Mouse (Mus musculus): ENCODE results near the gene Atp2b2. TPM values are rescaled to one million over a fixed set of nuclear protein-coding genes. Genes with fewer than 3 reads are reported as not detected.

Gene Atp2b2
- polyA plus RNA-seq, 1 experiment from 2014 or later, result 0.25 TPM

GRCm38 (mm10) chr6:113884806-113885205 lies 157.6 kb downstream of the Atp2b2 start:
- Histone ChIP-seq H3K27ac (no peak overlapping the region), H3K4me2 (no peak overlapping the region), H3K9me3 (no peaks in the 10 kb centered on the region), H3K27me3 (peaks cover 22% of the 10 kb centered on the region), H3K4me3 (no peak overlapping the region), H3K4me1 (no peaks in the 10 kb centered on the region), H3K9ac (no peak overlapping the region), H3K36me3 (no peaks in the 10 kb centered on the region)
- ATAC-seq (ENCODE audit: insufficient number of reproducible peaks, insufficient read depth, low FRiP score, low TSS enrichment, low read depth), result no peak
- 68% methylated on average over 4 of the region's 4 CpGs for WGBS

DNA sequence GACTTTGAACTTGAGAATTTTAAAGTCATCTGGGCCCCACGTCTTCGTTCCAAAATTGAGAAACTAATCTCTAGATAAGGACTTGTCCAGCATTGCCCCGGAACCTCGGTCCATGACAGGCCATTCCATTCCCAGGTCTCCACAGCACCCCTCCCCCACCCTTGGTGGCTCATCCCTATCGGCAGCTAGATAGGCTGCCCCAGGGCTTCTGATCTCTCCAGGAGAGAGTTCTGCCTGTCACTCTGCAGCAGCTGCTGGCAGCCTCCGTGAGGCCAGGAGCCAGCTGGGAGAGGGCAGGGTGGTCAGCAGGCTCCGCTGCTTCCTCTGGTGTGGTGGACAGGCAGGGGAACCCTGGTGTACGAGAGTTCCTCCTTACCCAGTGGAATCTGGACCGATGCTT lies 159.2 kb downstream of the Atp2b2 start:
- Histone ChIP-seq H3K27me3 (peaks cover 7% of the 10 kb centered on the region), H3K4me2 (no peak overlapping the region), H3K9ac (no peak overlapping the region), H3K4me3 (no peak overlapping the region), H3K36me3 (no peaks in the 10 kb centered on the region), H3K4me1 (no peaks in the 10 kb centered on the region), H3K9me3 (no peaks in the 10 kb centered on the region), H3K27ac (no peak overlapping the region)
- ATAC-seq (ENCODE audit: insufficient number of reproducible peaks, insufficient read depth, low FRiP score, low TSS enrichment, low read depth), result no peak
- 46% methylated on average over 9 of the region's 9 CpGs for WGBS

DNA sequence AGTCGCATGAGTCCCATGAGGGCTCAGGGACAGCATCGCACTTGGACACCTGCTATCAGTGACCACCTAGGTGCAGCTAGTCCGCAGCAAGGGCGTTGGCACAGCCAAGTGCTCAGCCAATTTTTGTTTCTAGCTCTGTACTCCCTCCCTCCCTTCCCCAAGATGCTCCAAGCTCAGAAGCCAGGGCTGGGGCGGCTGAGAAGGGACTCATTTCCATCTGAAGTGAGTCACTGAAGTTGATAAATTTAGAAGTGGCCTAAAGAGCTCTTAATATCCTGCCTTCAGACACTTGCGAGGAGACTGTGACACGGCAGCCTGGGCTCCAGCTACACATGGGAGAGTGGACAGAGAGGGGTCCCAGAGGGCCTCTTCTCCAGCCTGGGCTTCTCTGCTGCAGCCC lies 160.0 kb downstream of the Atp2b2 start:
- Histone ChIP-seq H3K27me3 (peaks cover under 1% of the 10 kb centered on the region; the same call in 1 of the 2 replicates), H3K4me2 (no peak overlapping the region)
- 69% methylated on average over 7 of the region's 7 CpGs for WGBS

DNA sequence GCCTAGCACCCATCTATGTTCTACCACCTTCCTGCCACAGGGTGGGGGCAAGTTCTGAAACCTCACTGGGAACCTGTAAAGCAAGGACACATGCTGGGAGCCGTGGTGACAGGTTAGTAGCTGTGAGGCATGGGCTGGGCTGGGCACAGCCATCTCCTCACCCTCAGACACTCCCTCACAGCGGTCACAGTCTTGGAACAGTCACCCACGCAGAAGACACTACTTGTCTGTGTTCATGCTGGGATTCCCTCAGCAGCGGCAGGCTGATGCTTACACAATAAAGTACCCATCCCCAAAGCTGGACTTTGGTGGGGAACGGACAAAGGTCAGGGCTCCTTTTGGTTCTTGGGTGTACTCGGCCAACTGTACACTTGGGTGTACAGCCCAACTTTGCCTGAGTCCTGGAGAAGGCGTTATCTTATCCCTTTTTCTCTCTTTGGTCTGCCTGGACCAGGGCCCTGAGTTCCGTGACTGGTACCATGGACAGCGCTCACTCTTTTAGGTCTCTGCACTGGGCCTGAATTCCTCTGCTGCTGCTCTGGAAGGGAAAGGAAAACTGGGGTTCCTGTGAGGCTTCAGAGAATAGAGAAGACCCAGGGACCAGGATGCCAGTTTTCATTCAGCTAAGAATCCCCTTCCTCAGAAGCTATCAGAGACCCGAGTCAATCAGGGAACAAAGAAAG lies 160.7 kb downstream of the Atp2b2 start:
- WGBS, result 51% methylated on average over 10 of the region's 10 CpGs
- no peak overlapping the region for H3K4me3 ChIP-seq
- H3K4me2 ChIP-seq, result no peak overlapping the region
- H3K4me1 ChIP-seq, result no peaks in the 10 kb centered on the region
- no peak overlapping the region for H3K9ac ChIP-seq
- no peaks in the 10 kb centered on the region; the same call in 1 of the 2 replicates for H3K27me3 ChIP-seq
- H3K27ac ChIP-seq, result no peak overlapping the region
- ATAC-seq (ENCODE audit: insufficient number of reproducible peaks, insufficient read depth, low FRiP score, low TSS enrichment, low read depth), result no peak
- H3K9me3 ChIP-seq, result no peaks in the 10 kb centered on the region
- no peaks in the 10 kb centered on the region for H3K36me3 ChIP-seq

More for the DNA sequence above, 160.0 kb downstream of the Atp2b2 start:
- Histone ChIP-seq H3K36me3 (no peaks in the 10 kb centered on the region), H3K4me1 (no peaks in the 10 kb centered on the region), H3K9me3 (no peaks in the 10 kb centered on the region), H3K4me3 (no peak overlapping the region), H3K9ac (no peak overlapping the region), H3K27ac (no peak overlapping the region)
- ATAC-seq (ENCODE audit: insufficient number of reproducible peaks, insufficient read depth, low FRiP score, low TSS enrichment, low read depth), result no peak

DNA sequence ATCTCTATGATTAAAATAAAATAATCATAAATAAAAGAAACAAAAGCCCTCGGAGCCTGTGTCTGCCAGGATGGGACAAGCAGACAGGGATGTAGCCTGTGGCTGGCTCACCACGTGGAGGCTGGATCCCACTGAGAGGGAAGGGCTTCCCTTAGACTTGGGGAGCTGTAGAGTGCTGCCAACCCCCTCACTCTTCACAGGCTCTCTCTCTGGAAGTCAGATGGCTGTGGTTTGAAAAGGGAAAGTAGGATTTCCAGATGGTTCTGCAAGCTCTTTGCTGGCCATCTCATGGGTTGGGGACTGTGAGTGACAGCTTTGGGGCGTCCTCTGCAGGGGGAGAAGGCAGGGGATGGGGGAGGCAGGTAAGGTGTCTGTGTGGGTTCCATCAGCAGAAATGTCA lies 163.0 kb downstream of the Atp2b2 start:
- no peak overlapping the region for H3K27ac ChIP-seq
- H3K4me1 ChIP-seq, result no peaks in the 10 kb centered on the region
- no peak overlapping the region for H3K4me2 ChIP-seq
- no peak for ATAC-seq (ENCODE audit: insufficient number of reproducible peaks, insufficient read depth, low FRiP score, low TSS enrichment, low read depth)
- no peak overlapping the region for H3K9ac ChIP-seq
- H3K36me3 ChIP-seq, result no peaks in the 10 kb centered on the region
- H3K9me3 ChIP-seq, result no peaks in the 10 kb centered on the region
- no peak overlapping the region for H3K4me3 ChIP-seq
- 52% methylated on average over 3 of the region's 3 CpGs for WGBS
- H3K27me3 ChIP-seq, result no peaks in the 10 kb centered on the region; the same call in 1 of the 2 replicates

DNA sequence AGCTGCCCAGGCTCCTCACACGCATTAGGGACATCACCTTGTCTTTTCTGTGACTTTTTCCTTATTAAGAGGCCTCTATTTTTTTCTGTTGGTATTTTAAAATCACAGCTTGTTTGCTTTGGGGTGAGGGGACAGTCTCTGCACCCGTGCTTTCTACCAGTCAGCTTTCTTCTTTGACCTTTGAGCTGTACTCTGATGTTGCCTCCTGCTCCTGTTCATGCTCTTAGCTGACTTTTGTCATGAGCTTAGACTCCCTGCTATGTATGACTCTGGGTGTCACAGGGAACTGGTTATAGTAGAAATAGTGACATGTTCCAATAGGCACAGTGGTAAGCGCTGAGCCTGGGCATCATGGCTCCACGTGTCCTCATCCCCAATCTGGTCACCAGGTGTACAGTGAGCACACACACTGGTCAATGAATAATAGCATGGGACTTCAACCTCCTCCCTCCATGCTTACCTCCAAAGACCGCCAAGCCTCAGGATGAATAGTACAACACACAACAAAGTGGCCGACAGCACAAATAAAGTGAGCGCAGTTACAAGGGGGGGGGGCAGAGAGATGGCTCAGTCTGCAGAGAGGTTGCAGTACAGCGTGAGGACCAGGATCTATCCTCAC lies 163.8 kb downstream of the Atp2b2 start:
- Histone ChIP-seq H3K9me3 (no peaks in the 10 kb centered on the region), H3K27ac (no peak overlapping the region), H3K4me1 (no peaks in the 10 kb centered on the region), H3K4me2 (no peak overlapping the region), H3K27me3 (no peaks in the 10 kb centered on the region; the same call in 1 of the 2 replicates), H3K9ac (no peak overlapping the region), H3K36me3 (no peaks in the 10 kb centered on the region), H3K4me3 (no peak overlapping the region)
- ATAC-seq (ENCODE audit: insufficient number of reproducible peaks, insufficient read depth, low FRiP score, low TSS enrichment, low read depth), result no peak
- 80% methylated on average over 8 of the region's 8 CpGs for WGBS

DNA sequence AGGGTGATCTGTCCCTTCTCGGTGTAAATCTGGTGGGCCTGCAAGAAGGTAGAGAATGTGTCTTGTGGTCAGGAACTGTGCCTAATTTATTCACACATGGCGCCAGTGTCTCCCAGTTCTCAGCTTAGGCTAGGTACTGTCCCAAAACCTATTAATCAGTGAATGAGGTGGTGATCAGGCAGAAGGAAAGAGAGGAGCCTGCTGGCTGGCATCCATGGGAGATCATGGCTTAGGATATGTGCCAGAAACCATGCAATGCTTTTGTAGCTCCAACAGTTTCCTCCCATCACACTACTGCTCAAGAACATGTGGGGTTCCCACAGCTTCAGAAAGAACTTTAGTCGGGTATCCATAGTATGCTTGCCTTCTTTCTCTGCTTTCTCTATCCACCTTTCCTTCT lies 165.8 kb downstream of the Atp2b2 start:
- 78% methylated on average over 3 of the region's 3 CpGs for WGBS
- H3K9me3 ChIP-seq, result no peaks in the 10 kb centered on the region
- no peaks in the 10 kb centered on the region for H3K27me3 ChIP-seq
- H3K9ac ChIP-seq, result no peak overlapping the region
- no peak overlapping the region for H3K4me3 ChIP-seq
- H3K4me2 ChIP-seq, result no peak overlapping the region
- no peaks in the 10 kb centered on the region for H3K36me3 ChIP-seq
- ATAC-seq (ENCODE audit: insufficient number of reproducible peaks, insufficient read depth, low FRiP score, low TSS enrichment, low read depth), result no peak
- H3K4me1 ChIP-seq, result no peaks in the 10 kb centered on the region
- H3K27ac ChIP-seq, result no peak overlapping the region

DNA sequence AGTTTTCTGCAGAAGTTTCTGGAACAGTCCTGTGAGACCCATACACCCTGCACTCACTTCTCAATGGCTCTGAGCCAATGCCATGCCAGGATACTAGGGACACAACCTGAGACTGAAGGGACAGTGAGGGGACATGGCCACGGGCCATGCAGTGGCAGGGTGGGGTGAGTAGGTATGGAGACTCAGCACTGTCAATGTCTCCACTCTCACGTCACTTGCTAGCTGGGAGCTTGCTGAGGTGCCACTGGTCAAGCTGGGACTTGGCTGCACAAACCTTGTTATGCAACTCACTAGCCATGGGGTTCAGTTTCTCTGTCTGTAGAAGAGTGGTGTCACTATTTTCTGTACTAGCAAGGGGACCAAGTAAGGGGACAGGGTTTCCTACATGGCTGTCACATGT lies 167.2 kb downstream of the Atp2b2 start:
- ATAC-seq (ENCODE audit: insufficient number of reproducible peaks, insufficient read depth, low FRiP score, low TSS enrichment, low read depth), result no peak
- no peak overlapping the region for H3K9ac ChIP-seq

GRCm38 (mm10) chr6:113872654-113873053 lies 169.8 kb downstream of the Atp2b2 start:
- Histone ChIP-seq H3K4me2 (no peak overlapping the region), H3K9ac (no peak overlapping the region), H3K9me3 (no peaks in the 10 kb centered on the region), H3K4me1 (no peaks in the 10 kb centered on the region), H3K36me3 (no peaks in the 10 kb centered on the region), H3K27me3 (no peaks in the 10 kb centered on the region), H3K4me3 (no peak overlapping the region), H3K27ac (no peak overlapping the region)
- no peak for ATAC-seq (ENCODE audit: insufficient number of reproducible peaks, insufficient read depth, low FRiP score, low TSS enrichment, low read depth)
- 57% methylated on average over 7 of the region's 7 CpGs for WGBS

More for the DNA sequence above, 167.2 kb downstream of the Atp2b2 start:
- WGBS, result 74% methylated on average over 2 of the region's 2 CpGs
- Histone ChIP-seq H3K27me3 (no peaks in the 10 kb centered on the region), H3K4me1 (no peaks in the 10 kb centered on the region), H3K4me2 (no peak overlapping the region), H3K4me3 (no peak overlapping the region), H3K9me3 (no peaks in the 10 kb centered on the region), H3K27ac (no peak overlapping the region), H3K36me3 (no peaks in the 10 kb centered on the region)

DNA sequence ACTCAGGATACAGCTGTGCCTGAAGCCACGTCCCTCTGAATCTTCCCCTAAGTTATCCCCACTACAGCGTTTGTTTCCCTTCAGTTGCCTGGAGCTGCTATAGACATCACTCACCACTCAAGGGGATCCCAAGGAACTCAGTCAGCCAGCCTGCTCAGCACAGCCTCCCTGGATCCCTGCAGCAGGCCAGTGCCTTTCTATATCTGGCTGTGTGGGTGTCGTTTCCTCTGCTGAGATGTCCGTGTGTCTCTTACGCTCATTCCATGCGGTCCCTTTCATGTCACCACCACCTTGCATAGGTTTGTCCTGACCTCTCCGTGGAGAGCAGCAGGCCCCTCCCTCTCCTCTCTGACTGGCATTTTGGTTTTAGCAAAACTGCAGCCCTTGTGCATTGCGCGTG lies 171.6 kb downstream of the Atp2b2 start:
- no peak overlapping the region for H3K9ac ChIP-seq
- no peak overlapping the region for H3K27ac ChIP-seq
- no peaks in the 10 kb centered on the region for H3K27me3 ChIP-seq
- ATAC-seq (ENCODE audit: insufficient number of reproducible peaks, insufficient read depth, low FRiP score, low TSS enrichment, low read depth), result no peak
- no peak overlapping the region for H3K4me2 ChIP-seq
- H3K36me3 ChIP-seq, result no peaks in the 10 kb centered on the region
- no peak overlapping the region for H3K4me3 ChIP-seq
- 77% methylated on average over 9 of the region's 9 CpGs for WGBS
- no peaks in the 10 kb centered on the region for H3K4me1 ChIP-seq
- no peaks in the 10 kb centered on the region for H3K9me3 ChIP-seq

DNA sequence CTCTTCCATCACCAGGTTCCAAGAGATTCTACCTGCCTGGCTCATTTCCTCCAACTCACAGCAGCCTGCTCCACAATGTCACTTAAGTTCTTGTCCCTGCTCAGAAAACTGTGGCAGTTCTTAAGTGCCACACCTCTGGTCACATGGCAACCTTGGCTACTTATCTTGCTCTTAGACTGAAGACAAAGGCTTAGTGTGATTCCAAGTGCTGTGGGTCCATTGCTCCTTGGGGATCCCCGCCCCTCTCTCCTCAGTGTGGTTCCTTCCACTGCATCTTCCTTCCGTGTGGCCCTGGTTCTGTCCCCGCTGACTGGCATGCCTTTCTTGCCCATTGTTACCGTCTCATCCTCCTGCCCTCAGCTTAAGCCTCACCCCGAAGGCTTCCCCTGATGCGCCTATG lies 173.9 kb downstream of the Atp2b2 start:
- H3K4me2 ChIP-seq, result no peak overlapping the region
- ATAC-seq (ENCODE audit: insufficient number of reproducible peaks, insufficient read depth, low FRiP score, low TSS enrichment, low read depth), result no peak
- no peaks in the 10 kb centered on the region for H3K9me3 ChIP-seq
- H3K27ac ChIP-seq, result no peak overlapping the region
- H3K4me1 ChIP-seq, result no peaks in the 10 kb centered on the region
- no peak overlapping the region for H3K4me3 ChIP-seq
- H3K36me3 ChIP-seq, result no peaks in the 10 kb centered on the region
- no peaks in the 10 kb centered on the region for H3K27me3 ChIP-seq
- WGBS, result 76% methylated on average over 6 of the region's 6 CpGs
- no peak overlapping the region for H3K9ac ChIP-seq

DNA sequence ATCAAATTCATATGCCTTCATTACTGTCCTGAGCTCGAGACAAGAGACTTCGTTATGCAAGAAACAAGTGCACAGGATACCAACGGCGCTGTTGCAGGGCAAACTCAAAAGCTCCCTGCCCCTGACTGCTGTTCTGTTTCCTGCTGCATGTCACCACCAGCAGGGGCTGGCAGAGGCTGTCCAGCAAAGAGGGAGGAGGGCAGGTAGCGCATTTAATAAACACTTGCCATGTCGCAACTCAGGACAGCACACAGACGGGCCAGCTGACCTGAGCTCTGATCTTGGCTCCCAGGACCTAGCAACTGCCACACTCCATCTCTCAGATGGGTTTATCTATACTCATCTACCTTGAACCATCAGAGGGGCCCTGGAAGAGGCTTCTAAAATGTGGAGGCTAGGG lies 176.7 kb downstream of the Atp2b2 start:
- Histone ChIP-seq H3K9me3 (no peaks in the 10 kb centered on the region), H3K4me2 (no peak overlapping the region), H3K4me3 (no peak overlapping the region), H3K9ac (no peak overlapping the region), H3K27me3 (no peaks in the 10 kb centered on the region), H3K27ac (no peak overlapping the region), H3K4me1 (no peaks in the 10 kb centered on the region), H3K36me3 (no peaks in the 10 kb centered on the region)
- WGBS, result 74% methylated on average over 7 of the region's 7 CpGs
- no peak for ATAC-seq (ENCODE audit: insufficient number of reproducible peaks, insufficient read depth, low FRiP score, low TSS enrichment, low read depth)
